Mouse (Mus musculus): ENCODE data around the gene Usp17lb. TPM values are rescaled to one million over a fixed set of nuclear protein-coding genes. Genes with fewer than 3 reads are reported as not detected.
"Not testable (repeated sequence)": the region's sequence is repeated elsewhere in the genome, so short reads cannot be mapped to it uniquely, and the experiment has no call there.

Usp17lb gene
- polyA plus RNA-seq (2015; fragmentation: Nextera tagmentation; extraction: Ambion mirVana) = not detected in 2 replicates

DNA sequence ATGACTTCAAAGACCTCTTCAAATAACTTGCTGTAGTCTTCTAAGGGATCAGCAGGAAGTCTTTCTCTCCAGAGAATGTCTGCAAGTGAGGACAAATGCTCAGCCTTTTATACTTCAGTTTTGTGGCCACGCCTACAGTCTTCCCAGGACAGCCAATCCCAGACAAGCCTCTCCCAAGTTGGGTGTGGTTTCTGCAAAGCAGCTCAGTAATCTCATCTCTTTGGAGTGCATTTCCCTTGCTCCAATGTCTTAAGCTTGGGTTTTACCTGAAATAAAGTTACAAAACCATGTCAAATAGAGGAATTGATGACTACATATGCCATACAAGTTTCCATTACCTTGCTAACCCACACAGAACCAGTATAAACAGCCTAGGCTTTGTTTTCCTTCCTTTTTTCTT, at the start of gene Usp17lb:
Gene Usp17lb (minus strand): TSS at position 101 of the 400 bp plus-strand sequence.
- H3K4me3 ChIP-seq (ENCODE audit: low read depth, low read length) = no peak within 1 kb of the TSS
- no peaks in the 10 kb centered on the region for H3K4me1 ChIP-seq (ENCODE audit: control insufficient read depth, insufficient read depth, low read length)
- no peak for ATAC-seq
- 60% methylated on average over 1 of the region's 1 CpGs for WGBS
- H3K9me3 ChIP-seq (replicated peaks; ENCODE audit: control insufficient read depth, low read length, poor library complexity, severe bottlenecking) = no peaks in the 10 kb centered on the region
- no peak within 1 kb of the TSS for H3K4me2 ChIP-seq (ENCODE audit: low read length)
- no peak within 1 kb of the TSS for H3K27ac ChIP-seq (ENCODE audit: low read length)
- no peaks in the 10 kb centered on the region for H3K36me3 ChIP-seq (ENCODE audit: control insufficient read depth, insufficient read depth, low read length)
- H3K9ac ChIP-seq (ENCODE audit: low read depth, low read length) = no peak within 1 kb of the TSS
- no peaks in the 10 kb centered on the region for H3K27me3 ChIP-seq (ENCODE audit: control insufficient read depth, insufficient read depth, low read depth, low read length)

DNA sequence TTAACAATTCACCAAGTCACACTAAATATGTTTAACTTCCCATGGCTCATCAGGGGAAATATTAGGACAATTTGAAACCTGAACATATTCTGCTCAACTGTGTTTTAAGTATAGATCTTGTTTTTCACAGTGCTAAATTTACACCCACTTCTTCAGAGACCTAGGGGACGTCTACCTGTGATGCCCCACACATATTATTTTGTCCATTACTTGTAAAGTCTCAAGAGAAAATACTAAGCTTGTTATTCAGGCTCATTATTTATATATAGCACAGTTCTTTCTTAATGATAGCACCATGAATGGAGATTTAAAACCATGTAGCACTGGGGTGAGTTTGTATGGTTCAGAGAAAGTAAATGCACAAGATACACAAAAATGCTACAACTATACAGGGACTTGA, 35.3 kb upstream of the Usp17lb start, which contains the start of gene Olfr665:
Gene Olfr665 (plus strand): TSS at position 301 of the 400 bp plus-strand sequence.
- WGBS = 47% methylated on average over 1 of the region's 1 CpGs
- Histone ChIP-seq H3K27me3 (ENCODE audit: control insufficient read depth, insufficient read depth, low read depth, low read length) (no peaks in the 10 kb centered on the region), H3K27ac (ENCODE audit: low read length) (no peak within 1 kb of the TSS), H3K4me2 (ENCODE audit: low read length) (no peak within 1 kb of the TSS), H3K9me3 (replicated peaks; ENCODE audit: control insufficient read depth, low read length, poor library complexity, severe bottlenecking) (no peaks in the 10 kb centered on the region), H3K9ac (ENCODE audit: low read depth, low read length) (no peak within 1 kb of the TSS), H3K36me3 (ENCODE audit: control insufficient read depth, insufficient read depth, low read length) (no peaks in the 10 kb centered on the region), H3K4me1 (ENCODE audit: control insufficient read depth, insufficient read depth, low read length) (no peaks in the 10 kb centered on the region), H3K4me3 (ENCODE audit: low read depth, low read length) (no peak within 1 kb of the TSS)
- no peak for ATAC-seq

DNA sequence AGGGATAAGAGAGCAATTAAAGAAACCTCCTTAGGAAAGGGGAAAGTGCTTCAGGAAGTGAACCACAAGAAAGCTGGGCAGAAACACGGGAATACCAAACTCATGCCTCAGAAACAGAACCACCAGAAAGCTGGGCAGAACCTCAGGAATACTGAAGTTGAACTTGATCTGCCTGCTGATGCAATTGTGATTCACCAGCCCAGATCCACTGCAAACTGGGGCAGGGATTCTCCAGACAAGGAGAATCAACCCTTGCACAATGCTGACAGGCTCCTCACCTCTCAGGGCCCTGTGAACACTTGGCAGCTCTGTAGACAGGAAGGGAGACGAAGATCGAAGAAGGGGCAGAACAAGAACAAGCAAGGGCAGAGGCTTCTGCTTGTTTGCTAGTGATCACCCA, 19.0 kb upstream of the Usp17lb start:
- Histone ChIP-seq H3K36me3 (ENCODE audit: control insufficient read depth, insufficient read depth, low read length) (no peaks in the 10 kb centered on the region), H3K27ac (ENCODE audit: low read length) (no peak overlapping the region), H3K9me3 (replicated peaks; ENCODE audit: control insufficient read depth, low read length, poor library complexity, severe bottlenecking) (no peaks in the 10 kb centered on the region), H3K4me3 (ENCODE audit: low read depth, low read length) (no peak overlapping the region), H3K27me3 (ENCODE audit: control insufficient read depth, insufficient read depth, low read depth, low read length) (no peaks in the 10 kb centered on the region), H3K9ac (ENCODE audit: low read depth, low read length) (no peak overlapping the region), H3K4me2 (ENCODE audit: low read length) (no peak overlapping the region), H3K4me1 (ENCODE audit: control insufficient read depth, insufficient read depth, low read length) (no peaks in the 10 kb centered on the region)
- ATAC-seq = no peak
- 94% methylated on average over 3 of the region's 3 CpGs for WGBS

DNA sequence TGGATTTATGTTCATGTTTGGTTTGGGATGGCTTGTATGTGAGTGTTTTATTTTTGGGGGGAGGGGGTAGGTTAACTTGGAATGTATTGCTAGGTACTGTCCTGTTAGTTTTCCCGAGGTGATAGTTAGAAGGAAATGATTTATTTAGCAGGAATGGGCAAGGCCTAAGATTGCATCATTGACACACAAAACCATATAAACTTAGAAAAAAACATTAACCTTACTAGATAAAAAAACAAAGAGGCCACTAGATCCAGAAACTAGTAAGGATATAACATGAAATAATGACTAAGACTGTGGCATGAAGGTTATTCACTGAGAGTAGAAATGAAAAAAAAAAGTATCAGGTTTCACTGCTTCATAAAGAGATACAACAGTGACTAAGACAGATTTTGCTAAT, 15.3 kb upstream of the Usp17lb start:
- Histone ChIP-seq H3K9me3 (replicated peaks; ENCODE audit: control insufficient read depth, low read length, poor library complexity, severe bottlenecking) (no peaks in the 10 kb centered on the region), H3K4me1 (ENCODE audit: control insufficient read depth, insufficient read depth, low read length) (no peaks in the 10 kb centered on the region), H3K27me3 (ENCODE audit: control insufficient read depth, insufficient read depth, low read depth, low read length) (no peaks in the 10 kb centered on the region), H3K36me3 (ENCODE audit: control insufficient read depth, insufficient read depth, low read length) (no peaks in the 10 kb centered on the region), H3K4me2 (ENCODE audit: low read length) (no peak overlapping the region), H3K9ac (ENCODE audit: low read depth, low read length) (no peak overlapping the region), H3K27ac (ENCODE audit: low read length) (no peak overlapping the region), H3K4me3 (ENCODE audit: low read depth, low read length) (no peak overlapping the region)
- no peak for ATAC-seq
- WGBS = 86% methylated on average over 1 of the region's 1 CpGs

DNA sequence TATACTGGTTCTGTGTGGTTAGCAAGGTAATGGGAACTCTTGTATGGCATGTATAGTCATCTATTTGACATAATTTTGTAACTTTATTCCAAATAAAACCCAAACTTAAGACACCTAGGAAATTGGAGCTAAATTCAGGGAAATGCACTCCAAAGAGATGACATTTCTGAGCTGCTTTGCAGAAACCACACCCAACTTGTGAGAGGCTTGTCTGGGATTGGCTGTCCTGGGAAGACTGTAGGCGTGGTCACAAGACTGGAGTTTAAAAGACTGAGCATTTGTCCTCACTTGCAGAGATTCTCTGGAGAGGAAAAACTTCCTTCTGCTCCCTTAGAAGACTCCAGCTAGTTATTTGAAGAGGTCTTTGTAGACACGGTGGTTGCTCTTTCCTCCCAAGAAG, 14.3 kb upstream of the Usp17lb start, which contains the start of gene Usp17la:
Gene Usp17la (plus strand): TSS at position 301 of the 400 bp plus-strand sequence.
- H3K4me1 ChIP-seq (ENCODE audit: control insufficient read depth, insufficient read depth, low read length); ATAC-seq; H3K36me3 ChIP-seq (ENCODE audit: control insufficient read depth, insufficient read depth, low read length); H3K27ac ChIP-seq (ENCODE audit: low read length); H3K9me3 ChIP-seq (replicated peaks; ENCODE audit: control insufficient read depth, low read length, poor library complexity, severe bottlenecking); H3K4me3 ChIP-seq (ENCODE audit: low read depth, low read length); H3K9ac ChIP-seq (ENCODE audit: low read depth, low read length); H3K4me2 ChIP-seq (ENCODE audit: low read length); H3K27me3 ChIP-seq (ENCODE audit: control insufficient read depth, insufficient read depth, low read depth, low read length): not testable (repeated sequence)
- 75% methylated on average over 2 of the region's 2 CpGs for WGBS

DNA sequence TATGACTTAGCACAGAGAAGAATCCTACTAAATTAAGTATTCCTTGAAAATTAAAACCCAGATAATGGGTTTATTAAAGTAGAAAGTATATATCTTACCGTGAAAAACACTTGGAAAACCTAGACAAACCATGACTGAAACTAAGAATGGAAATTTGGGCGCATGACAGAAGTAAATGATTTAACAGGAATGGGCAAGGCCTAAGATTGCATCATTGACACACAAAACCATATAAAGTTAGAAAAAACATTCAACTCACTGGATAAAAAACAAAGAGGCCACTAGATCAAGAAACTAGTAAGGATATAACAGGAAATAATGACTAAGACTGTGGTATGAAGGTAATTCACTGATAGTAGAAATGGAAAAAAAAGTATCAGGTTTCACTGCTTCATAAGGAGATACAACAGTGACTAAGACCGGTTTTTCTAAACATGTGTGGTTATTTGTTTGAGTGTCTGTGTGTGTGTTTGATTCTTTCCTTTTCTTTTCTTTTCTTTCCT, 12.9 kb upstream of the Usp17lb start:
- H3K27me3 ChIP-seq (ENCODE audit: control insufficient read depth, insufficient read depth, low read depth, low read length) = no peaks in the 10 kb centered on the region
- WGBS = 84% methylated on average over 3 of the region's 3 CpGs

DNA sequence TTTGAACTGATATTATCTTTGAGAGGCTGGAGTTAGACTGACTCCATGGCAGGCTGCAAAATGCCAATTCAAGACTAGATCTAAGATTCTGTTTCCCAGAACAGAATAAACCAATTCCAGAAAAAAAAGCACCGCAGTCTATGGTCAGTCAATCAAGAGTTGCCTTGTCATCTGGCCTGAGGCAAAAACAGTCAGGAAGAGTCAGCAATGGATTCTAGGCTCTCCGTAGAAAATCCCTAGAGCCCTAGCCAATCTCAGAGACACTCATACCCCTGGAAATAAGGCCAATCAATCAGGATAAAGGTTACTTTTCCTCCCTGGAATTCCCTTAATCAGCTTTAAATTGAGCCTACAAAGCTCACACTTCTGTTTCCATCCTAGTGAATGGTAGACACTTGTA, 9.1 kb upstream of the Usp17lb start:
- H3K4me3 ChIP-seq (ENCODE audit: low read depth, low read length); H3K4me2 ChIP-seq (ENCODE audit: low read length); H3K9ac ChIP-seq (ENCODE audit: low read depth, low read length); ATAC-seq; H3K36me3 ChIP-seq (ENCODE audit: control insufficient read depth, insufficient read depth, low read length); H3K4me1 ChIP-seq (ENCODE audit: control insufficient read depth, insufficient read depth, low read length); H3K9me3 ChIP-seq (replicated peaks; ENCODE audit: control insufficient read depth, low read length, poor library complexity, severe bottlenecking); H3K27me3 ChIP-seq (ENCODE audit: control insufficient read depth, insufficient read depth, low read depth, low read length); H3K27ac ChIP-seq (ENCODE audit: low read length): not testable (repeated sequence)
- 62% methylated on average over 2 of the region's 2 CpGs for WGBS

More for the DNA sequence above, 12.9 kb upstream of the Usp17lb start:
- H3K27ac ChIP-seq (ENCODE audit: low read length) = no peak overlapping the region
- no peaks in the 10 kb centered on the region for H3K9me3 ChIP-seq (replicated peaks; ENCODE audit: control insufficient read depth, low read length, poor library complexity, severe bottlenecking)
- no peak overlapping the region for H3K4me3 ChIP-seq (ENCODE audit: low read depth, low read length)
- ATAC-seq = no peak
- H3K4me2 ChIP-seq (ENCODE audit: low read length) = no peak overlapping the region
- no peak overlapping the region for H3K9ac ChIP-seq (ENCODE audit: low read depth, low read length)
- H3K4me1 ChIP-seq (ENCODE audit: control insufficient read depth, insufficient read depth, low read length) = no peaks in the 10 kb centered on the region
- no peaks in the 10 kb centered on the region for H3K36me3 ChIP-seq (ENCODE audit: control insufficient read depth, insufficient read depth, low read length)

DNA sequence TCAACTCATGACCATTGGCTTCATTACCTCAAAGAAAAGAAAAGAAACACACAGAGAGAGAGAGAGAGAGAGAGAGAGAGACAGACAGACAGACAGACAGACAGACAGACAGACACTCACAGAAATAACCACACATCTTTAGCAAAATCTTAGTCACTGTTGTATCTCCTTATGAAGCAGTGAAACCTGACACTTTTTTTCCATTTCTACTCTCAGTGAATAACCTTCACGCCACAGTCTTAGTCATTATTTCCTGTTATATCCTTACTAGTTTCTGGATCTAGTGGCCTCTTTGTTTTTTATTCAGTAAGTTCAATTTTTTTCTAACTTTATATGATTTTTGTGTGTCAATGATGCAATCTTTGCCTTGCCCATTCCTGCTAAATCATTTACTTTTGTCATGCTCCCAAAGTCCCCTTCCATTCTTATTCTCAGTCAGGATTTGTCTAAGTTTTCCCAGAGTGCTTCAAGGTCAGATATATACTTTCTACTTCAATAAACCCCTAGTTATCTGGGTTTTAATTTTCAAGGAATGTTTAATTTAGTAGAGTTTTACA, 1.4 kb upstream of the Usp17lb start:
- H3K4me3 ChIP-seq (ENCODE audit: low read depth, low read length) = no peak overlapping the region
- H3K9me3 ChIP-seq (replicated peaks; ENCODE audit: control insufficient read depth, low read length, poor library complexity, severe bottlenecking) = no peaks in the 10 kb centered on the region
- H3K27ac ChIP-seq (ENCODE audit: low read length) = no peak overlapping the region
- H3K9ac ChIP-seq (ENCODE audit: low read depth, low read length) = no peak overlapping the region
- H3K27me3 ChIP-seq (ENCODE audit: control insufficient read depth, insufficient read depth, low read depth, low read length) = no peaks in the 10 kb centered on the region
- no peaks in the 10 kb centered on the region for H3K4me1 ChIP-seq (ENCODE audit: control insufficient read depth, insufficient read depth, low read length)
- WGBS = 92% methylated on average over 1 of the region's 1 CpGs
- H3K4me2 ChIP-seq (ENCODE audit: low read length) = no peak overlapping the region
- ATAC-seq = no peak
- H3K36me3 ChIP-seq (ENCODE audit: control insufficient read depth, insufficient read depth, low read length) = no peaks in the 10 kb centered on the region

DNA sequence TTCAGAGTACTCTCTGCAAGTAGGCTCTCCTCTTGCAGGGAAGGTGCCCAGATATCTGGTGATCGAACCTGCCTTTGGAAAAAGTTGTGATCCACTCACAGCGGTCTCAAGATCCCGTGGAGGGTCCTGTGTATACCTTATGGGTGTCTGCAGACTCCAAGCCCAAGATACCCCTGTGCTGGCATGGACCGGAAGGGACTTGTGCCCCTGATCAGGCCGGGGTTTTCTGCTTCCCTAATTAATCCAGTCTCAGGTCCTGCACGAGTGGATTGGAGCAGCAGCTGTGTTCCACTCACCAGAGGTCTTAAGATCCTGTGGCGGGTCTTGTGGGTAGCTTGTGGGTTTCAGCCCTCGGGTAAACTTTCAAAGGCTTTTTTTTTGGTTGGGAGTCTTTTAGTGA, 32.1 kb downstream of the Usp17lb start:
- H3K27me3 ChIP-seq (ENCODE audit: control insufficient read depth, insufficient read depth, low read depth, low read length); H3K4me1 ChIP-seq (ENCODE audit: control insufficient read depth, insufficient read depth, low read length); H3K4me2 ChIP-seq (ENCODE audit: low read length); H3K9ac ChIP-seq (ENCODE audit: low read depth, low read length); H3K9me3 ChIP-seq (replicated peaks; ENCODE audit: control insufficient read depth, low read length, poor library complexity, severe bottlenecking); H3K36me3 ChIP-seq (ENCODE audit: control insufficient read depth, insufficient read depth, low read length); H3K27ac ChIP-seq (ENCODE audit: low read length); ATAC-seq; H3K4me3 ChIP-seq (ENCODE audit: low read depth, low read length): not testable (repeated sequence)
- WGBS = 91% methylated on average over 8 of the region's 8 CpGs
